Mouse (Mus musculus) ES-Bruce4 (cell line): ENCODE data around the gene Ggta1. TPM values are rescaled to one million over a fixed set of nuclear protein-coding genes. Genes with fewer than 3 reads are reported as not detected.

ENCODE experiments used
- H3K27ac ChIP-seq: 2 replicates; pipeline ENCODE4 v1.5.1; 2012; ENCODE audit warnings: low read length, inconsistent platforms; ENCODE audit not compliant: insufficient read depth
- H3K27me3 ChIP-seq: 2 replicates; pipeline ENCODE4 v1.6.1; 2012; ENCODE audit warnings: mild to moderate bottlenecking, low read length, inconsistent platforms; ENCODE audit not compliant: control insufficient read depth, poor library complexity, insufficient read depth, severe bottlenecking
- H3K36me3 ChIP-seq: 2 replicates; pipeline ENCODE4 v1.6.1; 2012; ENCODE audit warnings: inconsistent platforms, mild to moderate bottlenecking, low read length, moderate library complexity; ENCODE audit not compliant: control insufficient read depth, poor library complexity, insufficient read depth, severe bottlenecking
- H3K4me1 ChIP-seq: one replicate; pipeline ENCODE4 v1.8.1; 2011; ENCODE audit warnings: low read length; ENCODE audit not compliant: control insufficient read depth, insufficient read depth
- H3K4me3 ChIP-seq: 2 replicates; pipeline ENCODE4 v1.5.1; 2011; ENCODE audit warnings: low read depth, mild to moderate bottlenecking, low read length
- H3K9ac ChIP-seq: 2 replicates; pipeline ENCODE4 v1.6.1; 2012; ENCODE audit warnings: low read depth, mild to moderate bottlenecking, inconsistent platforms; ENCODE audit not compliant: poor library complexity, severe bottlenecking
- H3K9me3 ChIP-seq: replicated peaks from 2 replicates; pipeline ENCODE4 v1.6.1; 2012; ENCODE audit warnings: mild to moderate bottlenecking, low read length, inconsistent platforms; ENCODE audit not compliant: control insufficient read depth, poor library complexity, insufficient read depth, severe bottlenecking
- CTCF ChIP-seq: IDR thresholded peaks from one replicate; pipeline ENCODE4 v1.8.1; 2011; ENCODE audit warnings: low read depth, low read length
- EP300 ChIP-seq: IDR thresholded peaks from 2 replicates; pipeline ENCODE4 v1.6.1; 2011; ENCODE audit warnings: low read depth, low read length; ENCODE audit not compliant: insufficient read depth
- POLR2A ChIP-seq: IDR thresholded peaks from one replicate; pipeline ENCODE4 v1.8.1; 2011; ENCODE audit warnings: low read length; ENCODE audit not compliant: insufficient read depth
- polyA plus RNA-seq: library from polyadenylated mRNA; stranded (reverse); fragments of >200 nt; gene quantifications from 2 replicates; pipeline ENCODE4 v1.2.4, GENCODE M21; 2011; ENCODE audit warnings: low read depth; ENCODE audit not compliant: missing spikeins, insufficient read depth, insufficient read length

Gene Ggta1
- polyA plus RNA-seq, 1 experiment, result 52.5 TPM

DNA sequence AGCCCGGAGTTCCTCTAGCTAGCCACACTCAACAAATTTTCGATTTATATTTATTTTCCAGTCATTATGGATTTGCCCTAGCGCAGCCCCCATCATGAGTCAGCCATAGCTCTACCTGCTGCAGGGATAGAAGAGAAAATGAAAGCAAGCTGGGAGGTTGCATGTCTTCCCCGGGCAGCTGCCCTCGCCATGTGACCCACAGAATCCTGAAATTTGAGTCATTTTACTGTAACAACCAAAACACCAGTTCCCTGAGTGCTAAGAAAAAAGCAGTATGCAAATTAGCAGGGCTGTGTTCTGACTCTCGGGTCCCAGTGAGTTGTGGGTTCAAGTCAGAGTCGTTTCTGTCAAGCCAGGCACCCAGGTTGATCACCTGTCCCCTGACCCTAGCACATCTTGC lies 15.6 kb downstream of the Ggta1 start:
- H3K4me3 ChIP-seq, result no peak overlapping the region
- no peaks in the 10 kb centered on the region for H3K9me3 ChIP-seq
- no peak for TF ChIP-seq EP300
- no peak for TF ChIP-seq CTCF
- TF ChIP-seq POLR2A, result no peak
- H3K27ac ChIP-seq, result no peak overlapping the region
- peaks cover 7% of the 10 kb centered on the region for H3K4me1 ChIP-seq
- no peak overlapping the region for H3K9ac ChIP-seq
- no peaks in the 10 kb centered on the region for H3K27me3 ChIP-seq
- no peaks in the 10 kb centered on the region for H3K36me3 ChIP-seq

DNA sequence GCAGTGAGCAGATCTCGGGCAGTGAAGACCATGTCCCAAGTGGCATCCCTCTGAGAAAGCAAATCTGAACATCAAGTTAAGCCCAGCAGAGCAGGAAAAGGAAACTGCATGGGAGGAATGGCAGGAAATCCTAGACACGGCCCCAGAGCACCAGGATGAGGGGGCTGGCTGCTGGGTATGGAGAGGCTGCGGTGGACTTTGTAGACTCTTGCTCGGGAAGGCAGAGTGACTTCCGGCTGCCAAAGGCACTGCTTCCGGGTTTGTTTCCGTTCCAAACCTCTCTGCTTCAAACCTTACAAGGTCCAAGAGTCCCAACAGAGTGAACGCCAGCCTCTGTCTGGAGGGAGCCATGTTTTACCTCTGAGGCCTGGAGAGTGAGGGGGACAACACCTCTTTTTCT lies 16.2 kb downstream of the Ggta1 start:
- Histone ChIP-seq H3K9ac (no peak overlapping the region), H3K9me3 (no peaks in the 10 kb centered on the region), H3K4me1 (peaks cover 7% of the 10 kb centered on the region), H3K27me3 (no peaks in the 10 kb centered on the region), H3K27ac (peak overlapping the region; percentile 3; the same call in 1 of the 2 replicates), H3K4me3 (peak overlapping the region; percentile 57), H3K36me3 (no peaks in the 10 kb centered on the region)
- TF ChIP-seq EP300 (no peak), POLR2A (no peak), CTCF (no peak)

DNA sequence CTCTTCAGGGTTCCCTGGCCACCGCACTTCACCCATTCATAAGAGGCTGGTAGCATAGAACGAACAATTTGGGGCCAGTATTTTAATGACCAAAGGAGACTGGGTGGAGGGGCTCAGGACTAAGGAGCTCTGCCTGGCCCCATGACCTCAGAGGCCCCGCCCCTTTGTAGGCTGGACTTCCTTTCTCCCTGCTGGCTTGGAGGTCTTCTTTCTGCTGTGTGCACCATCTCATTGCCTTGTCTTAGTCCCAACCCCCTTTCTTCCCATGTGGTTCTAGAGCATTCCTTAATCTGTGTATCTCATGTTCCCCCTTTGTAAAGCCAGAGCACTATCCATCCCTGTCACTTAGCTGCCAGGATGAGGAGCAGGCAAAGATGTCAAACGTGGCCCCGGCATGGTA lies 16.7 kb downstream of the Ggta1 start:
- Histone ChIP-seq H3K27ac (peak overlapping the region; percentile 55), H3K36me3 (no peaks in the 10 kb centered on the region), H3K4me1 (peaks cover 3% of the 10 kb centered on the region), H3K9me3 (no peaks in the 10 kb centered on the region), H3K9ac (peak overlapping the region; percentile 29; the same call in 1 of the 2 replicates), H3K4me3 (peak overlapping the region; percentile 57), H3K27me3 (no peaks in the 10 kb centered on the region)
- peak; percentile 20 for TF ChIP-seq POLR2A
- no peak for TF ChIP-seq CTCF

DNA sequence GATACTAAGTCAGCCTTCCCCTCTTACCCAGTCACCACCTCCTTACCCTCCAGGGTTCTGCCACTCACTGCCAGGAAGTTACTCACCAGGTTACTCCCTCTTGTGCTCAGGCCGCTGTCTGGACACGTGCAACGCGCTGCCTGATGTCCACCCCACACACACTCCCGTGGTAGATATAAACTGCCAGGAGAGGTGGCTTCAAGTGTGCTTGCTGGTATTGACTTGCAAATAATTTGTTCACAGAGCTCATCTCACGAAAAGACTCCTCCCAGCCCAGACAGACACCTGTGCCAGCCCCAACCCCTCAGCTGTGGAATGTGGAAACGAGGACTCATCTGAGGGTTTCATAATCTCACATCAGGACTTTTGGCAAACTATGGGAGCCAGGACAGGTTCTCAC lies 17.4 kb downstream of the Ggta1 start:
- Histone ChIP-seq H3K9ac (peak overlapping the region; percentile 29; the same call in 1 of the 2 replicates), H3K9me3 (no peaks in the 10 kb centered on the region), H3K4me1 (peaks cover 3% of the 10 kb centered on the region), H3K27ac (peak overlapping the region; percentile 55), H3K4me3 (no peak overlapping the region), H3K27me3 (no peaks in the 10 kb centered on the region), H3K36me3 (no peaks in the 10 kb centered on the region)
- TF ChIP-seq POLR2A, result no peak

DNA sequence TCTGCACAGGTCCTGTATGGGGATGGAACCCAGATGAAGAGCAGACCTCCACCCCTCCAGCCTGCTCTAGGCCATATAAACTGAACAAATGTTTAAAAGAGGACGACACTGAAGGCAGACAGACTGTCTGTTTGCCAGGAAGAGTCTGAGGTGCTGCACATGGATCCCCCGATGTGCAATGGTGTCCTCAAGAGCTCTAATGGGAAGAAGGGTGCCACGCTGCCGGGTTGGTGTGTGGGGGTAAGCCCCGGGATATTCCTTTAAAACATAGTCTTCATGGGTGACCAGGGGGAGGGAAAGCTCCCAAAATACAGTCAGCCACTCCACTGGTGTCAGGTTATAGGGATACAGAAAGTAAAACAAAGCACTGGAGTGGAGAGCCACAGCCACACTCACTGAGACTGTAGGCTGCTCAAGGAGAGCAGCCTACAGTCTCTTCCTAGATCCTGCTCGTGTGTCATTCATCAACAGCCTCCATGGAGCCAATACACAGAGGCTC lies 18.2 kb downstream of the Ggta1 start:
- Histone ChIP-seq H3K4me3 (no peak overlapping the region), H3K27me3 (no peaks in the 10 kb centered on the region), H3K36me3 (no peaks in the 10 kb centered on the region), H3K9me3 (no peaks in the 10 kb centered on the region), H3K4me1 (peaks cover 3% of the 10 kb centered on the region), H3K9ac (no peak overlapping the region), H3K27ac (no peak overlapping the region)
- no peak for TF ChIP-seq EP300
- no peak for TF ChIP-seq POLR2A
- no peak for TF ChIP-seq CTCF

DNA sequence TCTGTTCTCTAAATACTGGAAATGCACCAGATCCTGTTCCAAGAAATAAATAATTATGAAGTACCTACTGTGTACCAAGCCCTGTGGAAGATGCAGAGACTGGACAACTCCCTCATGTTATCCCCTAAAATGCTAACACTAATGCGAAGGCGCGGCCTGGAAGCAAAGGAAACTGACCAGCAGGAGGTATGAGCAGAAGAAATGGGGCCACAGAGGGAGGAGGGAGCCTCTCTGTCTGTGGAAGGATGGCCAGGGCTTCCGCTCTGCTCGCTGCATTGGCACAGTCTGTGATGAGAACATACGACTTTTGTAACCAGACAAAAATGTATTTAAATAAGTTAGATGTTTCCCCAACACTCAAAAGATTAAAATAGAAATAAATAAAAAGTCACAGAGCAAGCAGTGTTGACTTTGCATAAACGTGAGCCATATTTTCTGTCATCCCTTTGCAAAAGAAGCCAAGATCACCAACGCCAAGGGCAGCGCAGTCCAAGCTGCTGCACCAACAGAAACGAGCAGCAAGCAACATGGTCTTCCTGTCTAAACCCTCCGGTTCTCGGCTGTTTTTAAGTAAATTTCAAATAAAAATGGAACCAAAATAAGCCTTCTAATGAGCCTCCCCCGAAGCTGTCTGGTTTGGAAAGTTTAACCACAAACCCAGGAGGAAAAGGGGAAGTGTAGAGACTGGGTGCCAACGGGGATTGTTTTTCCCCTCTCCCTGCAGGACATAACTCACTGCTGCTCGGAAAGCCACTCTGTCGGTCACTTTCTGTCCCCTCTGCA lies 18.9 kb downstream of the Ggta1 start:
- no peak overlapping the region for H3K4me3 ChIP-seq
- no peak for TF ChIP-seq EP300
- TF ChIP-seq POLR2A, result no peak
- no peak for TF ChIP-seq CTCF
- H3K27me3 ChIP-seq, result no peaks in the 10 kb centered on the region
- no peak overlapping the region for H3K27ac ChIP-seq
- no peaks in the 10 kb centered on the region for H3K36me3 ChIP-seq
- H3K9ac ChIP-seq, result no peak overlapping the region
- no peaks in the 10 kb centered on the region for H3K9me3 ChIP-seq
- H3K4me1 ChIP-seq, result peaks cover 3% of the 10 kb centered on the region
